Mouse (Mus musculus) common myeloid progenitor, adult 5-6 weeks (primary cell): Measurements from ENCODE around the gene Nab2. TPM values are rescaled to one million over a fixed set of nuclear protein-coding genes. Genes with fewer than 3 reads are reported as not detected.

Experiments
- ATAC-seq: replicated peaks from 2 replicates; pipeline ENCODE4 v1.8.0; 2016; ENCODE audit warnings: low read depth, mild to moderate bottlenecking, moderate TSS enrichment, inconsistent platforms; ENCODE audit not compliant: poor library complexity, severe bottlenecking
- total RNA-seq: library from RNA; stranded (forward); fragments of 200-1000, 187-1606 nt; gene quantifications from 2 replicates; pipeline ENCODE4 v1.2.3, GENCODE M21; 2017

Nab2 gene
- total RNA-seq, 1 experiment from 2014 or later: 5.7 TPM

DNA sequence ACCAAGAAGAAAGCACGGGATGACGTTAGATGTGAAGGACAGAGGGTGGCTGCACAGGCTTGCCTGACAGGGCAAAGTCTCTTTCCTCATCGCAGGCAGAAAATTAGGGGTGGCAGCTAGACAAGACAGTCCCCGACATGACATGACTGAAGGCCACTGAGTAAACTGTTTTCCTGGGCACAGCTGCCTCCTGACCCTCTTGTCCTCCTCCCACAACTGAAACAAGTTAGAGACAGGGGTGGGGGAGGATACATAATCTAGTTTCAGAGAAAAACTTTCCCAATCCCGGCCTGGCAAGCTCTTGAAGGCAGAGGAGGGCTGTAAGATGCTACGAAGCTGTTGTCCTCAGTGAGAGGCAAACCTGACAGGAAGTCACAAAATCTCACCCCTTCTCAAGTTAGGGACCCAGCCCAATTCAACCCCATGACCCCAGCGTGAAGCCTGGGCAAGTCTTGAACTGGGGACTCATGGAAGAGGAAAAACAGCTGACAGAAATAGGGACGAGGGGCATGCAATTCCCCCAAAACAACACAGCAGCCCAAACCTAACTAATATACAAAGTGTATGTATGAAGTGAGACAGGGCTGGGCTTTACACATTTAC is 49.1 kb downstream of the Nab2 start:
- no peak for ATAC-seq

GRCm38 (mm10) chr10:127618173-127618572 is 50.2 kb downstream of the Nab2 start:
- no peak for ATAC-seq

DNA sequence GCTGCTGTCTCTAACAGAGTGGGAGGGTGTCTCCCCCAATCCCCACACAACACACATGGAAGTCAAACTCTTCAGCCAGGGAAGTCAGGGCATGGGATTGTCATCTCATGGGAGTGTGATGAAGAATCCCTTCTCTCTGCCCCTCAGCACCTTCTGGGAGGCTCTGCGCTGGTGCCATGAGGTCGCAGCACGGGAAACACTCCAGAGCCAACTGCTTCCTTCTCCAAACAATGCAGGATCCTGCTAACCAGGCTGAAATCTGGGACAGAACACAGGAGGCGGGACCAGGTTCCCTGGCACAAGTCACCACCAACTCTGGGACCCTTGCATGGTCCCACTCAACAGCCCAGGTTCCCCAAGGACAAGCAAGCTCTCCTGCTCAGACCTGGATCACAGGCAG is 51.1 kb downstream of the Nab2 start:
- no peak for ATAC-seq

DNA sequence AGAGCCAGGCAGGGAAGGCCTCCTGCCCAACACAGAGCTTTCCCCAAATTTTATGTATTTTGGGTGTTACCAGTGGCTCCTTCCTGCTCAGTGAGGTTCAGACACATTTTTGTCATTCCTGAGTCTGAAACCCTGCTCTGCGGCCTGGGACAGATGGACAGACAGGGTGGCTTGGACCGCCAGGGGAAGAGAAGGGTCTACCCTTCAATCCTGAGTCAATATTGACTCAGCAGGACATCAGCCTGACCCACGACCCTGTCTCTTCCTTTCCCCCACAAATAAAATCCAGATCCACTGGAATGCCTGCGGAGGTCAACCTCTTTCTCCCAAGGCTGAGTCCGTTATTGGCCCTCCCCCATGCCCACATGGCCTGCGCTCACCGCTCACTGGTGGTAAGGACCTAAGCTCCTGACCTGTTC is 52.1 kb downstream of the Nab2 start:
- no peak for ATAC-seq

- ATAC-seq: no peak
Measured at GRCm38 (mm10) chr10:127615591-127615990, 52.8 kb downstream of the Nab2 start.

- ATAC-seq: no peak
Measured at GRCm38 (mm10) chr10:127615034-127615374, 53.4 kb downstream of the Nab2 start.

DNA sequence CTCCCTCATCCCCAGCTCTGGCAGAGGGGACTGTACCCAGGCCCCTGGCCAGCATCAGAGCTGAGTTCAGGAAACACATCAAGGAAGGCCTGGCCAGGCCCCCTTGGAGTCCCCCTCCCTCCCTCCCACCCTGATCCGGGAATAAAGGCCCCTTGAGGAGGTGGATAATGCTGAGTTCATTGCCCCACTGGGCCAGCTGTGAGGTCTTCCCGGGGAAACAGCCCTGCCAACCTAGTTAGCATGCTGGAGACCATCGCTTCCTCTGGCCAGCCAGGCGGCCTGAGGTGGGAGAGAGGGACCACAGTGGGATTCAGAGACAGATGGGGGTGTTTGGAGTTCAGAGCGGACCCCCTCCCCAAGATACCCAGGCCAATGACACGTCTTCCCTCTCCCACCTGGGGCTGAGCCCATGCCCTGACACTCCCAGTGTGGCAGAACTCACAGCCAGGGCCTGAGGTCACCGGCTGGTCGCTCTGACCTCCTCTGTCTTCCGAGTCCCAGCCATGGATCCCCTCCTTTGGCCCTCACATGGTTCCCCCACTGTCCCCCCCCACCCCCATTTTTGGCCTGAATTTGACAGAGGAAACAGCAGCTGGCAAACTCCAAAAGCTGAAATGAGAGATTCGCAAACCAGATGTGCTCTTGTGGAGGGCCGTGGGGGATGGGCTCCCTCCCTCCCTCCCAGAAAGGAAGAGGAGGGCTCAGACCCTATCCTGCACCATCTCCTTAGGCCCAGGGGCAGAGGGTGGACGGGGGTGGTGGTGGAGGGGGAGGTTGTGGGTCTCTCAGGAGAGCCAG is 53.9 kb downstream of the Nab2 start:
- ATAC-seq: no peak

DNA sequence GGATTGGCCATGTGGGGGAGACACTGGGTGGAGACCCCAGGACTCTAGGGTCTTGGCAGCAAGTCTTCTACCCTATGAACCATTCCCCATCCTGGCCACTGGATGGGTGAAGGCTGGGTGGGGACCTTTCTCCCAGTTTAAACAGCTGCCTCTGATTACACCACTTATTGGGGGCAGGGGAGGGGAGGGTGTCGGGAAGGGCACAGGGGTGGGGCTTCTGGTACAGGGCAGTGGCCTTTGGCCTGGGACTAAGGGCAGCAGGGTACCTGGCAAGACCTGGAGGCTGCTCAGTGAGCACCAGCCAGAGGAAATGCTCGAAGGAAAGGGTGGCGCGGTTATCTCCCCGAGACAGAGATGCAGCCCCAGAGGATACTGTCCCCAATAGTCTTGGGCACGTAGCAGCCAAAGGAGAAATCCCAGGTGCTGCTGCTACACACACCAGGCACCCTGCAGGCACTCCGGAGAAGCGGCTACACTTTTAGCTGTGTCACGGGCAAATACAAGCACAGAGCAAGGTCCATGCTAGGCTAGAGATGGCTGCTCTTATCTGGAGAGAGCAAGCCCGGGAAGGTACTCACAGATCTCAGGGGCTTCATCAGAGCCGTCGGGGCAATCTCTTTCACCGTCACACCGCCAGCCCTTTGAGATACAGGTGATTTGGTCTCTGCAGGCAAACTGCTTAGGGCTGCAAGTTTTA is 56.1 kb downstream of the Nab2 start:
- no peak for ATAC-seq

Other genes starting within 250 kb of the Nab2 start
- not detected in 2 replicates for gene Stac3, start 166.9 kb downstream of the Nab2 start, total RNA-seq
- gene Ndufa4l2, start 153.6 kb downstream of the Nab2 start, total RNA-seq: not detected in 2 replicates
- 115 and 119 TPM in 2 replicates for gene Shmt2, start 146.1 kb downstream of the Nab2 start, total RNA-seq
- not detected in 2 replicates for gene Nxph4, start 134.0 kb downstream of the Nab2 start, total RNA-seq
- 0.97 and 3.2 TPM in 2 replicates for gene Lrp1, start 47.4 kb downstream of the Nab2 start, total RNA-seq
- 33.1 and 48.3 TPM in 2 replicates for gene Stat6, start 25.6 kb downstream of the Nab2 start, total RNA-seq
- gene Nemp1, start 1.7 kb downstream of the Nab2 start, total RNA-seq: 20.8 and 22.6 TPM in 2 replicates
- gene Myo1a, start 36.6 kb upstream of the Nab2 start, total RNA-seq: not detected in 2 replicates
- 0.68 TPM in 1 of 2 replicates, not detected in the other for gene Tac2, start 55.9 kb upstream of the Nab2 start, total RNA-seq
- gene Zbtb39, start 71.0 kb upstream of the Nab2 start, total RNA-seq: 4.7 and 5.0 TPM in 2 replicates
- not detected in 2 replicates for gene Gpr182, start 83.2 kb upstream of the Nab2 start, total RNA-seq
- gene Rdh1, start 91.2 kb upstream of the Nab2 start, total RNA-seq: not detected in 2 replicates
- not detected in 2 replicates for gene Rdh16f1, start 91.2 kb upstream of the Nab2 start, total RNA-seq
- not detected in 2 replicates for gene Rdh9, start 107.8 kb upstream of the Nab2 start, total RNA-seq
- not detected in 2 replicates for gene Rdh16, start 132.6 kb upstream of the Nab2 start, total RNA-seq
- gene Rdh19, start 181.4 kb upstream of the Nab2 start, total RNA-seq: not detected in 2 replicates
- not detected in 2 replicates for gene Rdh16f2, start 197.9 kb upstream of the Nab2 start, total RNA-seq
- not detected in 2 replicates for gene Rdh7, start 220.2 kb upstream of the Nab2 start, total RNA-seq
- not detected in 2 replicates for gene Sdr9c7, start 229.9 kb upstream of the Nab2 start, total RNA-seq